Mouse (Mus musculus): ENCODE measurements around the gene Kif3c. TPM values are rescaled to one million over a fixed set of nuclear protein-coding genes. Genes with fewer than 3 reads are reported as not detected.
A peak's percentile ranks its signal among the peaks of the same experiment; 100 is the strongest.

Gene Kif3c
- polyA plus RNA-seq, 1 experiment from 2014 or later: 8.6 TPM

- Histone ChIP-seq H3K27ac (ENCODE audit: poor library complexity, severe bottlenecking) (no peak overlapping the region), H3K4me2 (no peak overlapping the region), H3K9ac (no peak overlapping the region), H3K9me3 (replicated peaks) (no peaks in the 10 kb centered on the region), H3K4me1 (replicated peaks) (peaks cover 17% of the 10 kb centered on the region), H3K36me3 (peaks cover 11% of the 10 kb centered on the region; the same call in 1 of the 2 replicates), H3K27me3 (replicated peaks) (no peaks in the 10 kb centered on the region), H3K4me3 (no peak overlapping the region)
- WGBS: 69% methylated on average over 2 of the region's 2 CpGs
- ATAC-seq (ENCODE audit: insufficient number of reproducible peaks, low FRiP score): no peak
Measured at GRCm38 (mm10) chr12:3424179-3424578, 59.2 kb downstream of the Kif3c start.

- ATAC-seq (ENCODE audit: insufficient number of reproducible peaks, low FRiP score): 0 out of 2 replicates have a peak, but pooled peaks have one; percentile 4
- peaks cover 14% of the 10 kb centered on the region; the same call in 1 of the 2 replicates for H3K36me3 ChIP-seq
- peaks cover 20% of the 10 kb centered on the region for H3K4me1 ChIP-seq (replicated peaks)
- H3K4me3 ChIP-seq: peak overlapping the region; percentile 84
- peak overlapping the region; percentile 71 for H3K4me2 ChIP-seq
- peak overlapping the region; percentile 99 for H3K27ac ChIP-seq (ENCODE audit: poor library complexity, severe bottlenecking)
- no peaks in the 10 kb centered on the region for H3K27me3 ChIP-seq (replicated peaks)
- WGBS: 40% methylated on average over 15 of the region's 15 CpGs
- H3K9ac ChIP-seq: peak overlapping the region; percentile 60
- no peaks in the 10 kb centered on the region for H3K9me3 ChIP-seq (replicated peaks)
Measured at GRCm38 (mm10) chr12:3425375-3426341, 60.7 kb downstream of the Kif3c start.

GRCm38 (mm10) chr12:3426530-3427034 lies 61.6 kb downstream of the Kif3c start, which contains the start of gene Asxl2:
Asxl2 (plus strand) TSS chr12:3426857.
- Histone ChIP-seq H3K4me1 (replicated peaks) (peaks cover 24% of the 10 kb centered on the region), H3K27me3 (replicated peaks) (no peaks in the 10 kb centered on the region), H3K9ac (peak within 1 kb of the TSS; percentile 98), H3K4me2 (peak within 1 kb of the TSS; percentile 71), H3K9me3 (replicated peaks) (no peaks in the 10 kb centered on the region), H3K27ac (ENCODE audit: poor library complexity, severe bottlenecking) (peak within 1 kb of the TSS; percentile 99), H3K36me3 (peaks cover 12% of the 10 kb centered on the region; the same call in 1 of the 2 replicates), H3K4me3 (peak within 1 kb of the TSS; percentile 84)
- ATAC-seq (ENCODE audit: insufficient number of reproducible peaks, low FRiP score): peak; percentile 96
- under 1% methylated on average over 53 of the region's 53 CpGs for WGBS

GRCm38 (mm10) chr12:3427067-3427889 lies 62.3 kb downstream of the Kif3c start:
- Histone ChIP-seq H3K4me2 (peak overlapping the region; percentile 71), H3K9ac (peak overlapping the region; percentile 98), H3K27ac (ENCODE audit: poor library complexity, severe bottlenecking) (peak overlapping the region; percentile 99), H3K4me1 (replicated peaks) (peaks cover 27% of the 10 kb centered on the region), H3K27me3 (replicated peaks) (no peaks in the 10 kb centered on the region), H3K4me3 (peak overlapping the region; percentile 84), H3K9me3 (replicated peaks) (no peaks in the 10 kb centered on the region), H3K36me3 (peaks cover 6% of the 10 kb centered on the region; the same call in 1 of the 2 replicates)
- under 1% methylated on average over 65 of the region's 65 CpGs for WGBS
- peak; percentile 67 for ATAC-seq (ENCODE audit: insufficient number of reproducible peaks, low FRiP score)

- Histone ChIP-seq H3K36me3 (0 out of 2 replicates have a peak, but pooled peaks cover 4% of the 10 kb centered on the region), H3K27ac (ENCODE audit: poor library complexity, severe bottlenecking) (peak overlapping the region; percentile 99; the same call in 1 of the 2 replicates), H3K9me3 (replicated peaks) (no peaks in the 10 kb centered on the region), H3K27me3 (replicated peaks) (no peaks in the 10 kb centered on the region), H3K4me3 (peak overlapping the region; percentile 84), H3K9ac (no peak overlapping the region), H3K4me1 (replicated peaks) (peaks cover 27% of the 10 kb centered on the region), H3K4me2 (peak overlapping the region; percentile 71)
- 63% methylated on average over 11 of the region's 11 CpGs for WGBS
- ATAC-seq (ENCODE audit: insufficient number of reproducible peaks, low FRiP score): no peak
Measured at GRCm38 (mm10) chr12:3427891-3428775, 63.2 kb downstream of the Kif3c start.

- no peak overlapping the region for H3K9ac ChIP-seq
- H3K4me1 ChIP-seq (replicated peaks): peaks cover 20% of the 10 kb centered on the region
- ATAC-seq (ENCODE audit: insufficient number of reproducible peaks, low FRiP score): no peak
- H3K27ac ChIP-seq (ENCODE audit: poor library complexity, severe bottlenecking): no peak overlapping the region
- H3K4me2 ChIP-seq: no peak overlapping the region
- H3K4me3 ChIP-seq: no peak overlapping the region
- 68% methylated on average over 2 of the region's 2 CpGs for WGBS
- no peaks in the 10 kb centered on the region for H3K9me3 ChIP-seq (replicated peaks)
- H3K27me3 ChIP-seq (replicated peaks): no peaks in the 10 kb centered on the region
- peaks cover 12% of the 10 kb centered on the region; the same call in 1 of the 2 replicates for H3K36me3 ChIP-seq
Measured at GRCm38 (mm10) chr12:3429681-3430442, 64.9 kb downstream of the Kif3c start.

GRCm38 (mm10) chr12:3430443-3430753 lies 65.5 kb downstream of the Kif3c start:
- H3K4me1 ChIP-seq (replicated peaks): peaks cover 15% of the 10 kb centered on the region
- H3K27ac ChIP-seq (ENCODE audit: poor library complexity, severe bottlenecking): no peak overlapping the region
- ATAC-seq (ENCODE audit: insufficient number of reproducible peaks, low FRiP score): no peak
- H3K4me3 ChIP-seq: no peak overlapping the region
- H3K4me2 ChIP-seq: no peak overlapping the region
- H3K9ac ChIP-seq: no peak overlapping the region
- peaks cover 12% of the 10 kb centered on the region; the same call in 1 of the 2 replicates for H3K36me3 ChIP-seq
- H3K27me3 ChIP-seq (replicated peaks): no peaks in the 10 kb centered on the region
- H3K9me3 ChIP-seq (replicated peaks): no peaks in the 10 kb centered on the region

GRCm38 (mm10) chr12:3430985-3431384 lies 66.1 kb downstream of the Kif3c start:
- H3K9ac ChIP-seq: no peak overlapping the region
- peaks cover 12% of the 10 kb centered on the region; the same call in 1 of the 2 replicates for H3K4me1 ChIP-seq (replicated peaks)
- H3K27ac ChIP-seq (ENCODE audit: poor library complexity, severe bottlenecking): no peak overlapping the region
- no peak for ATAC-seq (ENCODE audit: insufficient number of reproducible peaks, low FRiP score)
- H3K9me3 ChIP-seq (replicated peaks): no peaks in the 10 kb centered on the region
- H3K27me3 ChIP-seq (replicated peaks): no peaks in the 10 kb centered on the region
- no peak overlapping the region for H3K4me2 ChIP-seq
- H3K36me3 ChIP-seq: peaks cover 12% of the 10 kb centered on the region; the same call in 1 of the 2 replicates
- H3K4me3 ChIP-seq: no peak overlapping the region

- Histone ChIP-seq H3K4me1 (replicated peaks) (peaks cover 12% of the 10 kb centered on the region; the same call in 1 of the 2 replicates), H3K4me2 (no peak overlapping the region), H3K36me3 (peaks cover 12% of the 10 kb centered on the region), H3K4me3 (no peak overlapping the region), H3K9me3 (replicated peaks) (no peaks in the 10 kb centered on the region), H3K9ac (no peak overlapping the region), H3K27ac (ENCODE audit: poor library complexity, severe bottlenecking) (no peak overlapping the region), H3K27me3 (replicated peaks) (no peaks in the 10 kb centered on the region)
- no peak for ATAC-seq (ENCODE audit: insufficient number of reproducible peaks, low FRiP score)
- 64% methylated on average over 1 of the region's 1 CpGs for WGBS
Measured at GRCm38 (mm10) chr12:3433736-3434135, 68.8 kb downstream of the Kif3c start.

Measured in heart, embryonic 12.5 days (tissue).